Mouse (Mus musculus): ENCODE measurements at regions not wholly inside any gene's neighbourhood (a gene's known extent, or its start where the extent isn't known, plus 50 kb on each side); places are given as distances from the start of the nearest gene placed in this dataset.

GRCm38 (mm10) chr12:56472856-56473647, 63.7 kb downstream of the Nkx2-1 start:
- TF ChIP-seq CTCF (IDR thresholded peaks at IDR 0.05; ENCODE audit: low read depth) = no peak
- Histone ChIP-seq H3K36me3 (ENCODE audit: insufficient read depth) (no peaks in the 10 kb centered on the region), H3K27me3 (ENCODE audit: insufficient read depth, low read length) (no peaks in the 10 kb centered on the region), H3K4me3 (ENCODE audit: low read depth, low read length) (no peak overlapping the region), H3K9me3 (ENCODE audit: low read depth, low read length) (no peaks in the 10 kb centered on the region), H3K4me1 (ENCODE audit: insufficient read depth) (no peaks in the 10 kb centered on the region), H3K4me2 (no peak overlapping the region), H3K9ac (no peak overlapping the region), H3K27ac (ENCODE audit: low read depth) (no peak overlapping the region)
- no peak for DNase-seq
- 70% methylated on average over 10 of the region's 10 CpGs for WGBS
- no peak for ATAC-seq (ENCODE audit: insufficient read depth)

- Histone ChIP-seq H3K4me3 (ENCODE audit: low read depth, low read length) (no peak overlapping the region), H3K27me3 (ENCODE audit: insufficient read depth, low read length) (no peaks in the 10 kb centered on the region), H3K9me3 (ENCODE audit: low read depth, low read length) (no peaks in the 10 kb centered on the region), H3K27ac (ENCODE audit: low read depth) (no peak overlapping the region), H3K9ac (no peak overlapping the region), H3K4me1 (ENCODE audit: insufficient read depth) (no peaks in the 10 kb centered on the region), H3K4me2 (no peak overlapping the region), H3K36me3 (ENCODE audit: insufficient read depth) (no peaks in the 10 kb centered on the region)
- DNase-seq (no peak), ATAC-seq (ENCODE audit: insufficient read depth) (no peak)
- WGBS = 79% methylated on average over 10 of the region's 10 CpGs
- no peak for TF ChIP-seq CTCF (IDR thresholded peaks at IDR 0.05; ENCODE audit: low read depth)
Observed at GRCm38 (mm10) chr12:56470932-56471500, 65.7 kb downstream of the Nkx2-1 start.

- no peak for DNase-seq
- 0 out of 2 replicates have a peak overlapping the region, but pooled peaks have one; percentile 12 for H3K4me2 ChIP-seq
- TF ChIP-seq CTCF (IDR thresholded peaks at IDR 0.05; ENCODE audit: low read depth) = no peak
- no peak overlapping the region for H3K4me3 ChIP-seq (ENCODE audit: low read depth, low read length)
- H3K9ac ChIP-seq = no peak overlapping the region
- 11% methylated on average over 10 of the region's 10 CpGs for whole genome bisulfite sequencing
- H3K4me1 ChIP-seq (ENCODE audit: insufficient read depth) = no peaks in the 10 kb centered on the region; the same call in 1 of the 2 replicates
- H3K27ac ChIP-seq (ENCODE audit: low read depth) = no peak overlapping the region
- H3K27me3 ChIP-seq (ENCODE audit: insufficient read depth, low read length) = no peaks in the 10 kb centered on the region
- no peaks in the 10 kb centered on the region for H3K9me3 ChIP-seq (ENCODE audit: low read depth, low read length)
- H3K36me3 ChIP-seq (ENCODE audit: insufficient read depth) = no peaks in the 10 kb centered on the region
- ATAC-seq (ENCODE audit: insufficient read depth) = no peak
Observed at GRCm38 (mm10) chr12:56459508-56460119, 77.1 kb downstream of the Nkx2-1 start.

- 24% methylated on average over 16 of the region's 16 CpGs for WGBS
- H3K9me3 ChIP-seq (ENCODE audit: low read depth, low read length) = no peaks in the 10 kb centered on the region
- ATAC-seq (ENCODE audit: insufficient read depth) (no peak), DNase-seq (peak; percentile 4)
- no peak for TF ChIP-seq CTCF (IDR thresholded peaks at IDR 0.05; ENCODE audit: low read depth)
- H3K4me3 ChIP-seq (ENCODE audit: low read depth, low read length) = no peak overlapping the region
- no peaks in the 10 kb centered on the region; the same call in 1 of the 2 replicates for H3K4me1 ChIP-seq (ENCODE audit: insufficient read depth)
- H3K36me3 ChIP-seq (ENCODE audit: insufficient read depth) = no peaks in the 10 kb centered on the region
- H3K9ac ChIP-seq = no peak overlapping the region
- H3K4me2 ChIP-seq = 0 out of 2 replicates have a peak overlapping the region, but pooled peaks have one; percentile 12
- no peaks in the 10 kb centered on the region for H3K27me3 ChIP-seq (ENCODE audit: insufficient read depth, low read length)
- no peak overlapping the region for H3K27ac ChIP-seq (ENCODE audit: low read depth)
Observed at GRCm38 (mm10) chr12:56458665-56459507, 77.8 kb downstream of the Nkx2-1 start.

GRCm38 (mm10) chr12:56457951-56458350, 78.8 kb downstream of the Nkx2-1 start:
- Histone ChIP-seq H3K9ac (no peak overlapping the region), H3K4me1 (ENCODE audit: insufficient read depth) (no peaks in the 10 kb centered on the region; the same call in 1 of the 2 replicates), H3K4me3 (ENCODE audit: low read depth, low read length) (no peak overlapping the region), H3K9me3 (ENCODE audit: low read depth, low read length) (no peaks in the 10 kb centered on the region), H3K27ac (ENCODE audit: low read depth) (no peak overlapping the region), H3K36me3 (ENCODE audit: insufficient read depth) (no peaks in the 10 kb centered on the region), H3K4me2 (no peak overlapping the region), H3K27me3 (ENCODE audit: insufficient read depth, low read length) (no peaks in the 10 kb centered on the region)
- DNase-seq (no peak), ATAC-seq (ENCODE audit: insufficient read depth) (no peak)
- no peak for TF ChIP-seq CTCF (IDR thresholded peaks at IDR 0.05; ENCODE audit: low read depth)
- WGBS = 61% methylated on average over 5 of the region's 5 CpGs

GRCm38 (mm10) chr12:56457356-56457755, 79.4 kb downstream of the Nkx2-1 start:
- Histone ChIP-seq H3K27ac (ENCODE audit: low read depth) (no peak overlapping the region), H3K27me3 (ENCODE audit: insufficient read depth, low read length) (no peaks in the 10 kb centered on the region), H3K4me2 (no peak overlapping the region), H3K4me1 (ENCODE audit: insufficient read depth) (no peaks in the 10 kb centered on the region; the same call in 1 of the 2 replicates), H3K36me3 (ENCODE audit: insufficient read depth) (no peaks in the 10 kb centered on the region), H3K9me3 (ENCODE audit: low read depth, low read length) (no peaks in the 10 kb centered on the region), H3K9ac (no peak overlapping the region), H3K4me3 (ENCODE audit: low read depth, low read length) (no peak overlapping the region)
- ATAC-seq (ENCODE audit: insufficient read depth) (no peak), DNase-seq (no peak)
- no peak for TF ChIP-seq CTCF (IDR thresholded peaks at IDR 0.05; ENCODE audit: low read depth)
- 13% methylated on average over 2 of the region's 2 CpGs for WGBS

All from lung, embryonic 14.5 days (tissue).